Mouse (Mus musculus) liver, postnatal 0 days (tissue): ENCODE measurements around the gene Efcab5. TPM values are rescaled to one million over a fixed set of nuclear protein-coding genes. Genes with fewer than 3 reads are reported as not detected.

ENCODE experiments used
- ATAC-seq: fragments of 200-750 bp; cut with Nextera tagmentation; 2 replicates; pipeline ENCODE4 v1.8.0; 2017; ENCODE audit warnings: mild to moderate bottlenecking, moderate library complexity
- DNase-seq: peaks from one replicate; pipeline ENCODE4 v3.0.0-alpha.2; 2016
- H3K27ac ChIP-seq: fragments of 300-500 bp; sonication (generic); 2 replicates; pipeline ENCODE4 v1.5.1; 2014; ENCODE audit warnings: antibody characterized with exemption, moderate library complexity, mild to moderate bottlenecking, low read depth
- H3K27me3 ChIP-seq: fragments of 300-500 bp; sonication (generic); 2 replicates; pipeline ENCODE4 v1.6.1; 2014; ENCODE audit warnings: low read length, control low read depth, mixed read lengths; ENCODE audit not compliant: insufficient read depth
- H3K36me3 ChIP-seq: fragments of 300-500 bp; sonication (generic); replicated peaks from 2 replicates; pipeline ENCODE4 v1.6.1; 2014; ENCODE audit warnings: mild to moderate bottlenecking, control low read depth, low read length, moderate library complexity, mixed read lengths; ENCODE audit not compliant: insufficient read depth
- H3K4me1 ChIP-seq: fragments of 300-500 bp; sonication (generic); 2 replicates; pipeline ENCODE4 v1.6.1; 2014; ENCODE audit warnings: antibody characterized with exemption, mild to moderate bottlenecking, control low read depth; ENCODE audit not compliant: insufficient read depth
- H3K4me2 ChIP-seq: fragments of 300-500 bp; sonication (generic); 2 replicates; pipeline ENCODE4 v1.6.1; 2014; ENCODE audit warnings: low read depth, mild to moderate bottlenecking, low read length, moderate library complexity, mixed read lengths
- H3K4me3 ChIP-seq: fragments of 300-500 bp; sonication (generic); 2 replicates; pipeline ENCODE4 v1.5.1; 2014; ENCODE audit warnings: low read depth, low read length
- H3K9ac ChIP-seq: fragments of 300-500 bp; sonication (generic); replicated peaks from 2 replicates; pipeline ENCODE4 v1.6.1; 2014; ENCODE audit warnings: mild to moderate bottlenecking, moderate library complexity
- H3K9me3 ChIP-seq: fragments of 300-500 bp; sonication (generic); 2 replicates; pipeline ENCODE4 v1.6.1; 2016; ENCODE audit warnings: mild to moderate bottlenecking, control low read depth, low read length, mixed read lengths
- CTCF ChIP-seq: sonication (generic); IDR thresholded peaks from 2 replicates; pipeline ENCODE4 v1.5.1; 2016; ENCODE audit warnings: antibody characterized with exemption, low read depth
- EP300 ChIP-seq: IDR thresholded peaks from 2 replicates; pipeline ENCODE4 v1.6.1; 2016; ENCODE audit warnings: antibody characterized with exemption, low read depth, mild to moderate bottlenecking
- WGBS: fragments of 180-500 bp; shearing (Covaris S2); extraction: QIAGEN DNeasy Blood & Tissue Kit; methylation state at CpG from one replicate; pipeline ENCODE4 v1.1.7; 2014; ENCODE audit not compliant: insufficient replicate concordance; 5-methylcytosine and 5-hydroxymethylcytosine counted together
- polyA plus RNA-seq: library from polyadenylated mRNA; unstranded; fragments of >200 nt; fragmentation: Nextera tagmentation; extraction: Ambion mirVana; gene quantifications from 2 replicates; pipeline ENCODE4 v1.2.1, GENCODE M21; 2015

Gene Efcab5
- polyA plus RNA-seq, 1 experiment from 2014 or later = 0.16 TPM

DNA sequence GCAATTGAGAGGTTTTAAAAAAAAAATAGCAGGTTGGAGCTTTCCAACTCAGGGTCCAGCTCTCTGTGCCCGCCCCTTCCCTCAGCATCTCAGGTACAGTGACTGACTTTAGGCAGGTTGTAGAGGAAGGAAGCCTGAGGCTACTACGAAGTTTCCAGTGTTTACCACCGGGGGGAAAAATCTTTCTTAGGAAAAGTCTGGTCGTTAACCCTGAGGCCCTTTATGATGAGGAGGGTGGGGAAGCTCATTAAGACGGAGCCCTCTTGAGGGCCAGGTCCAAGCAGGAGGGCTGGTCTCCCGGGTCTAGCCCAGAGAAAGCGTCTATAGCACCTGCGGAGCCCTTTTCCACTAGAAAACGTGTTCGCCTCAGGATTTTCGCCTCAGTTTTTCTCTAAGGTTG lies 26.7 kb upstream of the Efcab5 start:
- Histone ChIP-seq H3K9me3 (no peaks in the 10 kb centered on the region), H3K4me3 (peak overlapping the region; percentile 77), H3K9ac (peak overlapping the region; percentile 85), H3K4me2 (peak overlapping the region; percentile 99), H3K36me3 (no peaks in the 10 kb centered on the region), H3K4me1 (peaks cover 8% of the 10 kb centered on the region), H3K27me3 (no peaks in the 10 kb centered on the region), H3K27ac (peak overlapping the region; percentile 79)
- no peak for TF ChIP-seq EP300
- no peak for TF ChIP-seq CTCF
- 4% methylated on average over 11 of the region's 11 CpGs for WGBS
- ATAC-seq = peak; percentile 24; the same call in 1 of the 2 replicates
- no peak for DNase-seq

DNA sequence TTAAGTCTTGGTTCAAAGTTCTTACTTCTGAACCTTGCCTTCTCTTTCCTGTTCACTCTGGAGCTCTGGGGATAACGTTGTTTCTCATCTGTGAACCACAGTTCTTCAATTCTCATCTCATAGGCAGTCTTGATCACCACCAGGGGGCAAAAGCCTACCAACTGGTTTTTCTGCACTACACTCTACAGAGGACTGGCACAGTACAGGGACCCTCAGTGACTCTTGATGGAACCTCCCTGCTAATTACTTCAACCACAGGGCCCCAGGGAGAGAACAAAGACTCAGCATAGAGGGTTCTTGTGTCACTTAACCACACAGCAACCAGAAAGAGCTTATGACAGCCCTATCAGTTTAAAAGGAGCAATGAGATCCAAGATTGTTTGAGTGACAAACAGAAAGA lies 26.0 kb upstream of the Efcab5 start:
- H3K36me3 ChIP-seq = no peaks in the 10 kb centered on the region
- no peaks in the 10 kb centered on the region for H3K27me3 ChIP-seq
- H3K4me2 ChIP-seq = peak overlapping the region; percentile 99
- H3K4me1 ChIP-seq = peaks cover 8% of the 10 kb centered on the region
- DNase-seq = peak; percentile 66
- no peaks in the 10 kb centered on the region for H3K9me3 ChIP-seq
- H3K27ac ChIP-seq = no peak overlapping the region
- ATAC-seq = peak; percentile 43
- no peak overlapping the region for H3K9ac ChIP-seq
- WGBS = 0% methylated on average over 1 of the region's 1 CpGs
- TF ChIP-seq CTCF = peak; percentile 90
- 0 out of 2 replicates have a peak, but pooled peaks have one; percentile 19 for TF ChIP-seq EP300
- no peak overlapping the region for H3K4me3 ChIP-seq

DNA sequence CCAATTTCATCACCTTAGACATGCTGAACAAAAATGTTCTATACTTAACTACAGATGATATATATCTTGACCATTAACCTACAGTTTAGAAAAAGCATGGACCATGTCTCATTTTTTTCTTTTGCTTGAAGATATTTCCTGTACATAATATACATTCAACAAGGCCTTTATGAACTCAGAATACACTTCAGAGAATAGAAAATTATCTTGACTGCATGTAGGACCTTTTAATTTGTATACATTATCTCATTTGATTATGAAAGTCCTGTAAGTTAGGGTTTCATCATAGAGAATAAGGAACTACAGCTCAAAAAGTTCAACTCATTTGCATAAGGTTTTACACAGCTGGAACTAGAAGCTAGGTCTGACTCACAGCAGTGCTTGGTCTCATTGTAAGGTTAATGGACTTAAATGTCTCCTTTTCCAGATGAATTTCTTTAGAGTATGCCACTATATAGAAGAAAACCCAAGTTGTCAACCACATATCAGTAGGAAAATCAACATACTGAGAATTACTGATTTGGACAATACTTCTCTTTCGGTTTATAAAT lies 25.4 kb upstream of the Efcab5 start:
- 87% methylated on average over 1 of the region's 1 CpGs for WGBS
- H3K9ac ChIP-seq = no peak overlapping the region
- no peak for ATAC-seq
- H3K4me1 ChIP-seq = peaks cover 8% of the 10 kb centered on the region
- no peak overlapping the region for H3K4me3 ChIP-seq
- TF ChIP-seq EP300 (no peak), CTCF (no peak)
- H3K9me3 ChIP-seq = no peaks in the 10 kb centered on the region
- H3K4me2 ChIP-seq = peak overlapping the region; percentile 99; the same call in 1 of the 2 replicates
- DNase-seq = no peak
- H3K27ac ChIP-seq = no peak overlapping the region
- no peaks in the 10 kb centered on the region for H3K36me3 ChIP-seq
- H3K27me3 ChIP-seq = no peaks in the 10 kb centered on the region

DNA sequence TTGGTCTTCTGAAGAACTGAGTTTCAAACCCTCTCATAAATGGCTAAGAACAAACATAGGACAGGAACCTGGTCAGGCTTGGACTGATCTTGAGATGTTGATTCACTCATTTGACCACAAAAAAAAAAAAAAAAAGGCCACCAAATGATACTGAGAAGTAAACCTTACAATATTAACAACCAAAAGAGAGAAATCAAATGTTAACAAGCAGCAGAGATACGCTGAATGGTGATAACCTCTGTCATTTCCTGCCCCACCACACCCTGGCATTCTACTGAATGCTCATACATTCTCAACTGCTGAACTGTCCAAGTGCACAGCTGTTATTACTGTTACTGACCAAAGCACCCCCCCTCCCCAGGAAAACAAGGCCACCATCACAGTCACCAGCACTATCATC lies 11.9 kb upstream of the Efcab5 start:
- Histone ChIP-seq H3K27ac (no peak overlapping the region), H3K4me3 (no peak overlapping the region), H3K36me3 (no peaks in the 10 kb centered on the region), H3K4me1 (peaks cover 9% of the 10 kb centered on the region; the same call in 1 of the 2 replicates), H3K9ac (no peak overlapping the region), H3K9me3 (no peaks in the 10 kb centered on the region), H3K4me2 (no peak overlapping the region), H3K27me3 (no peaks in the 10 kb centered on the region)
- TF ChIP-seq EP300 (no peak), CTCF (no peak)
- ATAC-seq (no peak), DNase-seq (no peak)
- WGBS = 47% methylated on average over 1 of the region's 1 CpGs

DNA sequence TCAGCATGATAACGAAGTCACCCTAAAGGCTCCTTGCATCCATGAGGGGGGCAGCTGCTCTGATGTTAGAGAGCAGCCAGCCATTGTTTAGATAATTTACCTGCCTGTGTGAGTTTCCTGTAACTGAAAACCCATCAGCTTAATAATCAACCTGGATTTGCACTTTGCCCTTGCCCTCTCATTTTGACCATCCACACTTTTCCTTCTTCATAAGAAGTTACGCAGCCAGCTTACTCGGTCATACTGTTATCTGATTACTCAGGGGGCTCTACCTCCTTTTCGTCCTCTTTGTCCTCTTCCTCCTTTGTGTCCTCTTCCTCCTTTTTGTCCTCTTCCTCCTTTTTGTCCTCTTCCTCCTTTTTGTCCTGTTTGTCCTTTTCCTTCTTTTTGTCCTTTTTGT lies 10.9 kb upstream of the Efcab5 start:
- TF ChIP-seq EP300 = no peak
- TF ChIP-seq CTCF = no peak
- ATAC-seq = no peak
- 39% methylated on average over 4 of the region's 4 CpGs for whole genome bisulfite sequencing
- peak overlapping the region; percentile 65 for H3K27ac ChIP-seq
- no peaks in the 10 kb centered on the region for H3K9me3 ChIP-seq
- H3K4me2 ChIP-seq = peak overlapping the region; percentile 50
- H3K4me3 ChIP-seq = no peak overlapping the region
- 0 out of 2 replicates have a peak overlapping the region, but pooled peaks have one; percentile 9 for H3K9ac ChIP-seq
- H3K27me3 ChIP-seq = no peaks in the 10 kb centered on the region
- H3K36me3 ChIP-seq = no peaks in the 10 kb centered on the region
- H3K4me1 ChIP-seq = peaks cover 11% of the 10 kb centered on the region
- peak; percentile 20 for DNase-seq

DNA sequence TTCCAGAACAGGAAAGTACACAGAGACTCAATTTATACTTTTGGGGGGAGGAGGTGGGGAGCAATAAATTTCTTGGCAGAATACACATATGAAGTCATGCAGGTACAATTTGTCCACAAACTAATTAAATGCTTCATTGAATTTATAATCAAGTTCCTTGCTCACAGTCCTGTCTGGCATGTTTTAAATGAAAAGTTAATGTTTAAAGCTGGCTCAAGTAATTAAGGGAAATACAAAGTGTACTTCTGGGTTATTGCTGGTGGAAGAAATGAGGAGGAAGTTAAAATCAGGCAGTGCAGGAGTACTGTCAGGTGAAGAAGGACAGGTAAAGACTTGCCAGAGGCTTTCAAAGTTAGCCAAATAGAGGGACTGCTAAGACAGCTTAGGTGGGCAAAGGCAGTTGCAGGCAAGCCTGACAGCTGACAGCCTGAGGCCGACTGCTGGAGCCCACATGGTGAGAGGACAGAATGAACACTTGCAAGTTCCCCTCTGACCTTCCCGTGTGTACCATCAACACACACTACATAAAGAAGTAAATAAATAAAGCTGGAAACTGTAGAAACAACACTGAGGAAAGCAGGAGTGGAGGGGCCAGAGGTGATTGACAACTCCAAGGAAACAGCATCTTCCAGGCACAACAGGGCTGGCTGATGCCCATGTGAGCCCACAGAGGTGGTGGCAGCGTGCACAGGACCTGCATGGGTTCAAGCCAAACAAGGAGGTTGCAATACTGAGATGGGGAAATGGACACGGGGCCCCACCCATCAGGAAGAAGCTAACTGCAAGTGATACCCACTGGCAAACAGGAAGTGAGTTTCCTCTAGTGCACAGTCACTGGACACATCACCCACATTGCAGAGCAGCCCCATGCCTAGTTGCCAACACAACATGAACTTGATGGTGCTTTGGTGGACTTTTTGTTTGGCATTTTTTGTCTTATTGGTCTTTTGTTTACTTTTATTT lies 7.7 kb upstream of the Efcab5 start:
- H3K9ac ChIP-seq = no peak overlapping the region
- 21% methylated on average over 4 of the region's 4 CpGs for WGBS
- no peak for TF ChIP-seq EP300
- no peak for TF ChIP-seq CTCF
- H3K4me1 ChIP-seq = peaks cover 11% of the 10 kb centered on the region
- no peaks in the 10 kb centered on the region for H3K27me3 ChIP-seq
- no peaks in the 10 kb centered on the region for H3K36me3 ChIP-seq
- H3K4me3 ChIP-seq = no peak overlapping the region
- H3K4me2 ChIP-seq = no peak overlapping the region
- peak overlapping the region; percentile 61; the same call in 1 of the 2 replicates for H3K27ac ChIP-seq
- ATAC-seq = peak; percentile 21; the same call in 1 of the 2 replicates
- peak; percentile 54 for DNase-seq
- H3K9me3 ChIP-seq = no peaks in the 10 kb centered on the region
